Comparison of ENCODE assay signal across 29 mouse cellular contexts in genomic region chr17:10097691-10098090, GRCm38 (mm10).
DNase-seq lines count a peak whose midpoint lies in the region; ATAC-seq and TF ChIP-seq lines count a peak whose summit lies in the region.
"Had no signal": no experiment of that assay in that cellular context is flagged by ENCODE, and none has a peak within 500 bp of the region (broad histone marks: within the 10 kb centered on the region; RNA-seq: fewer than 3 reads in every experiment).

No protein-coding gene starts in this region.

- no peak overlapping the region for H3K4me2 ChIP-seq in forebrain, embryonic 15.5 days (replicated peaks)
- no peak overlapping the region for H3K4me2 ChIP-seq in forebrain, embryonic 13.5 days
- H3K4me2 ChIP-seq in midbrain, postnatal 0 days (ENCODE audit: low read depth, low read length, poor library complexity, severe bottlenecking): no peak overlapping the region
- no peak overlapping the region for H3K4me2 ChIP-seq in midbrain, embryonic 15.5 days
- H3K4me2 ChIP-seq in intestine, postnatal 0 days (replicated peaks; ENCODE audit: low read depth): no peak overlapping the region
- H3K4me2 ChIP-seq: embryonic facial prominence, embryonic 15.5 days; heart, embryonic 12.5 days; hindbrain, embryonic 13.5 days; liver, embryonic 12.5 days; midbrain, embryonic 12.5 days; neural tube, embryonic 12.5 days had no signal

- ATAC-seq in forebrain, embryonic 15.5 days (replicated peaks): no peak
- ATAC-seq in forebrain, embryonic 13.5 days: no peak
- ATAC-seq in midbrain, postnatal 0 days (ENCODE audit: low FRiP score): no peak
- ATAC-seq in midbrain, embryonic 15.5 days (replicated peaks): no peak
- ATAC-seq in intestine, postnatal 0 days: no peak
- ATAC-seq: intestine, embryonic 16.5 days; liver, embryonic 12.5 days; liver, postnatal 0 days had no signal

- peak overlapping the region; percentile 71 for H3K27ac ChIP-seq in forebrain, embryonic 15.5 days (replicated peaks)
- H3K27ac ChIP-seq in forebrain, embryonic 13.5 days: no peak overlapping the region
- H3K27ac ChIP-seq in layer of hippocampus, adult 2 months: peak overlapping the region; percentile 86
- 0 out of 2 replicates have a peak overlapping the region, but pooled peaks have one; percentile 2 for H3K27ac ChIP-seq in midbrain, postnatal 0 days (ENCODE audit: low read depth, low read length)
- no peak overlapping the region for H3K27ac ChIP-seq in midbrain, embryonic 15.5 days
- no peak overlapping the region for H3K27ac ChIP-seq in intestine, postnatal 0 days (ENCODE audit: low read depth, low read length)
- H3K27ac ChIP-seq: embryonic facial prominence, embryonic 10.5 days; embryonic facial prominence, embryonic 15.5 days; hindbrain, embryonic 13.5 days; liver, embryonic 12.5 days; midbrain, embryonic 12.5 days; neural tube, embryonic 12.5 days had no signal

- no peaks in the 10 kb centered on the region for H3K27me3 ChIP-seq in forebrain, embryonic 15.5 days
- no peaks in the 10 kb centered on the region for H3K27me3 ChIP-seq in forebrain, embryonic 13.5 days
- no peaks in the 10 kb centered on the region for H3K27me3 ChIP-seq in midbrain, postnatal 0 days (ENCODE audit: insufficient read depth, low read length)
- no peaks in the 10 kb centered on the region for H3K27me3 ChIP-seq in midbrain, embryonic 15.5 days (replicated peaks)
- H3K27me3 ChIP-seq in intestine, postnatal 0 days (replicated peaks; ENCODE audit: control insufficient read depth, insufficient read depth, low read length): no peaks in the 10 kb centered on the region
- H3K27me3 ChIP-seq: embryonic facial prominence, embryonic 15.5 days; heart, embryonic 12.5 days; hindbrain, embryonic 13.5 days; liver, embryonic 12.5 days; midbrain, embryonic 12.5 days; neural tube, embryonic 12.5 days had no signal

- H3K4me3 ChIP-seq in forebrain, embryonic 15.5 days: no peak overlapping the region
- H3K4me3 ChIP-seq in forebrain, embryonic 13.5 days: no peak overlapping the region
- H3K4me3 ChIP-seq in layer of hippocampus, adult 2 months: no peak overlapping the region
- no peak overlapping the region for H3K4me3 ChIP-seq in midbrain, postnatal 0 days (ENCODE audit: low read depth, low read length)
- no peak overlapping the region for H3K4me3 ChIP-seq in midbrain, embryonic 15.5 days
- H3K4me3 ChIP-seq in intestine, postnatal 0 days (ENCODE audit: low read depth, low read length): no peak overlapping the region
- H3K4me3 ChIP-seq: embryonic facial prominence, embryonic 10.5 days; embryonic facial prominence, embryonic 15.5 days; heart, adult 2 months; heart, embryonic 12.5 days; hindbrain, embryonic 13.5 days; liver, embryonic 12.5 days; megakaryocyte, embryonic 14.5 days; midbrain, embryonic 12.5 days; neural tube, embryonic 12.5 days had no signal

- no peaks in the 10 kb centered on the region for H3K36me3 ChIP-seq in forebrain, embryonic 15.5 days
- H3K36me3 ChIP-seq in forebrain, embryonic 13.5 days (ENCODE audit: poor library complexity, severe bottlenecking): no peaks in the 10 kb centered on the region
- no peaks in the 10 kb centered on the region for H3K36me3 ChIP-seq in midbrain, postnatal 0 days (ENCODE audit: insufficient read depth, low read length)
- H3K36me3 ChIP-seq in midbrain, embryonic 15.5 days (replicated peaks): no peaks in the 10 kb centered on the region
- no peaks in the 10 kb centered on the region for H3K36me3 ChIP-seq in intestine, postnatal 0 days (ENCODE audit: control insufficient read depth, insufficient read depth)
- H3K36me3 ChIP-seq: embryonic facial prominence, embryonic 10.5 days; embryonic facial prominence, embryonic 15.5 days; G1E; heart, embryonic 12.5 days; hindbrain, embryonic 13.5 days; liver, embryonic 12.5 days; midbrain, embryonic 12.5 days; neural tube, embryonic 12.5 days had no signal

- no peak overlapping the region for H3K9ac ChIP-seq in forebrain, embryonic 15.5 days (replicated peaks)
- H3K9ac ChIP-seq in forebrain, embryonic 13.5 days: no peak overlapping the region
- no peak overlapping the region for H3K9ac ChIP-seq in midbrain, postnatal 0 days (replicated peaks; ENCODE audit: low read length, poor library complexity, severe bottlenecking)
- H3K9ac ChIP-seq in midbrain, embryonic 15.5 days: no peak overlapping the region
- no peak overlapping the region for H3K9ac ChIP-seq in intestine, postnatal 0 days (ENCODE audit: low read depth, low read length)
- H3K9ac ChIP-seq: embryonic facial prominence, embryonic 15.5 days; heart, embryonic 12.5 days; hindbrain, embryonic 13.5 days; liver, embryonic 12.5 days; liver, postnatal 0 days; midbrain, embryonic 12.5 days; neural tube, embryonic 12.5 days had no signal

- no peaks in the 10 kb centered on the region for H3K9me3 ChIP-seq in forebrain, embryonic 15.5 days
- 0 out of 2 replicates have a peak, but pooled peaks cover 4% of the 10 kb centered on the region for H3K9me3 ChIP-seq in forebrain, embryonic 13.5 days (replicated peaks)
- H3K9me3 ChIP-seq in midbrain, postnatal 0 days (ENCODE audit: low read length): no peaks in the 10 kb centered on the region
- no peaks in the 10 kb centered on the region for H3K9me3 ChIP-seq in midbrain, embryonic 15.5 days
- no peaks in the 10 kb centered on the region for H3K9me3 ChIP-seq in intestine, postnatal 0 days (ENCODE audit: control insufficient read depth)
- H3K9me3 ChIP-seq: embryonic facial prominence, embryonic 10.5 days; embryonic facial prominence, embryonic 15.5 days; G1E; heart, embryonic 12.5 days; liver, embryonic 12.5 days; neural tube, embryonic 12.5 days had no signal

- no peak for TF ChIP-seq CTCF in layer of hippocampus, adult 2 months (conservative IDR thresholded peaks at IDR 0.05)
- no peak for TF ChIP-seq CTCF in midbrain, postnatal 0 days (IDR thresholded peaks at IDR 0.05)
- TF ChIP-seq CTCF in intestine, postnatal 0 days (IDR thresholded peaks at IDR 0.05; ENCODE audit: low read depth): no peak

- peak; percentile 47 to 66 for DNase-seq in layer of hippocampus, adult 2 months (ENCODE audit: low spot score in 2 of 2)
- no peak for DNase-seq in layer of hippocampus, postnatal 10 days (ENCODE audit: low spot score in 2 of 2)
- DNase-seq in midbrain, postnatal 0 days (ENCODE audit: low spot score): no peak
- DNase-seq: adrenal gland, postnatal 14 days; cerebellum, adult 2 months; cerebellum, postnatal 14 days; heart, adult 2 months; heart, postnatal 4 days; kidney, adult 9 months; kidney, postnatal 10 days; left cerebral cortex, postnatal 4 days; liver, postnatal 0 days; lung, postnatal 36 days; right cerebral cortex, postnatal 4 days; thymus, postnatal 4 days had no signal

- H3K4me1 ChIP-seq in forebrain, embryonic 15.5 days: peaks cover 10% of the 10 kb centered on the region
- H3K4me1 ChIP-seq in forebrain, embryonic 13.5 days: peaks cover 4% of the 10 kb centered on the region; the same call in 1 of the 2 replicates
- H3K4me1 ChIP-seq in midbrain, postnatal 0 days (ENCODE audit: insufficient read depth, low read length): peaks cover 2% of the 10 kb centered on the region; the same call in 1 of the 2 replicates
- no peaks in the 10 kb centered on the region; the same call in 1 of the 2 replicates for H3K4me1 ChIP-seq in midbrain, embryonic 15.5 days
- no peaks in the 10 kb centered on the region for H3K4me1 ChIP-seq in intestine, postnatal 0 days (replicated peaks; ENCODE audit: control insufficient read depth, insufficient read depth, low read length)
- H3K4me1 ChIP-seq: embryonic facial prominence, embryonic 10.5 days; midbrain, embryonic 12.5 days; neural tube, embryonic 12.5 days had no signal

Comparison
In these comparisons a context has a peak if more than half of its experiments do, and no peak if none do; other contexts are left out.
1. H3K27ac ChIP-seq: peak in forebrain, embryonic 15.5 days (single experiment), layer of hippocampus, adult 2 months (single experiment) and midbrain, postnatal 0 days (single experiment); none in forebrain, embryonic 13.5 days (single experiment), midbrain, embryonic 15.5 days (single experiment) and intestine, postnatal 0 days (single experiment).
2. DNase-seq: peak in layer of hippocampus, adult 2 months (2 of 2); none in layer of hippocampus, postnatal 10 days (0 of 2) and midbrain, postnatal 0 days (single experiment).